Comparison of ENCODE assay signal across 8 mouse cellular contexts in genomic region chr11:60046058-60046735, GRCm38 (mm10). TPM values are rescaled to one million over a fixed set of nuclear protein-coding genes. Genes with fewer than 3 reads are reported as not detected.
DNase-seq lines count a peak whose midpoint lies in the region; ATAC-seq and TF ChIP-seq lines count a peak whose summit lies in the region.

TSS of gene Pemt (minus strand) at chr11:60046489.

- peak within 1 kb of the TSS; percentile 77 for H3K27ac ChIP-seq in heart, embryonic 12.5 days (ENCODE audit: poor library complexity, severe bottlenecking)
- H3K27ac ChIP-seq in kidney, postnatal 0 days, result peak within 1 kb of the TSS; percentile 84
- peak within 1 kb of the TSS; percentile 93 for H3K27ac ChIP-seq in liver, embryonic 11.5 days (ENCODE audit: low read depth, low read length)
- peak within 1 kb of the TSS; percentile 85 for H3K27ac ChIP-seq in stomach, embryonic 14.5 days (ENCODE audit: low read length)

- WGBS in heart, embryonic 12.5 days, result under 1% methylated on average over 44 of the region's 44 CpGs
- WGBS in kidney, postnatal 0 days, result under 1% methylated on average over 44 of the region's 44 CpGs
- WGBS in liver, embryonic 11.5 days, result under 1% methylated on average over 44 of the region's 44 CpGs
- WGBS in stomach, embryonic 14.5 days, result under 1% methylated on average over 44 of the region's 44 CpGs

- peaks cover 4% of the 10 kb centered on the region; the same call in 1 of the 2 replicates for H3K4me1 ChIP-seq in heart, embryonic 12.5 days (replicated peaks)
- H3K4me1 ChIP-seq in kidney, postnatal 0 days (replicated peaks; ENCODE audit: insufficient read depth, low read length), result peaks cover 4% of the 10 kb centered on the region; the same call in 1 of the 2 replicates
- H3K4me1 ChIP-seq in liver, embryonic 11.5 days (replicated peaks; ENCODE audit: control insufficient read depth, insufficient read depth, low read length), result peaks cover 5% of the 10 kb centered on the region
- peaks cover 6% of the 10 kb centered on the region; the same call in 1 of the 2 replicates for H3K4me1 ChIP-seq in stomach, embryonic 14.5 days (ENCODE audit: control insufficient read depth, insufficient read depth, low read length)

- H3K4me3 ChIP-seq in heart, embryonic 12.5 days, result peak within 1 kb of the TSS; percentile 53
- H3K4me3 ChIP-seq in kidney, postnatal 0 days (replicated peaks; ENCODE audit: low read depth, low read length), result peak within 1 kb of the TSS; percentile 53
- peak within 1 kb of the TSS; percentile 56 for H3K4me3 ChIP-seq in liver, embryonic 11.5 days (ENCODE audit: low read depth, low read length)
- peak within 1 kb of the TSS; percentile 47 for H3K4me3 ChIP-seq in stomach, embryonic 14.5 days (ENCODE audit: low read depth, low read length)

- no peaks in the 10 kb centered on the region for H3K9me3 ChIP-seq in heart, embryonic 12.5 days (replicated peaks)
- H3K9me3 ChIP-seq in kidney, postnatal 0 days (replicated peaks; ENCODE audit: low read length), result no peaks in the 10 kb centered on the region
- no peaks in the 10 kb centered on the region for H3K9me3 ChIP-seq in liver, embryonic 11.5 days (ENCODE audit: control insufficient read depth, low read length)
- no peaks in the 10 kb centered on the region for H3K9me3 ChIP-seq in stomach, embryonic 14.5 days (ENCODE audit: control insufficient read depth, low read depth, low read length)

- TF ChIP-seq CTCF in kidney, postnatal 0 days (IDR thresholded peaks at IDR 0.05; ENCODE audit: low read depth), result peak; percentile 67

- H3K27me3 ChIP-seq in heart, embryonic 12.5 days (replicated peaks), result no peaks in the 10 kb centered on the region
- H3K27me3 ChIP-seq in kidney, postnatal 0 days (ENCODE audit: insufficient read depth, low read length), result no peaks in the 10 kb centered on the region
- H3K27me3 ChIP-seq in liver, embryonic 11.5 days (replicated peaks; ENCODE audit: control insufficient read depth, insufficient read depth, low read length), result no peaks in the 10 kb centered on the region
- no peaks in the 10 kb centered on the region for H3K27me3 ChIP-seq in stomach, embryonic 14.5 days (ENCODE audit: control insufficient read depth, insufficient read depth, low read length)

- peak; percentile 94 for DNase-seq in CD4-positive helper T cell, adult 2 months (ENCODE audit: low read depth, low spot score)
- DNase-seq in brain, embryonic 18.5 days (ENCODE audit: low read depth, low spot score), result peak; percentile 94
- DNase-seq in kidney, postnatal 0 days (ENCODE audit: low spot score), result peak; percentile 98
- DNase-seq in liver, embryonic 11.5 days (ENCODE audit: low spot score), result peak; percentile 96
- DNase-seq in naive thymus-derived CD4-positive, alpha-beta T cell, adult 2 months (ENCODE audit: low read depth), result peak; percentile 98

- no peaks in the 10 kb centered on the region for H3K36me3 ChIP-seq in heart, embryonic 12.5 days
- no peaks in the 10 kb centered on the region for H3K36me3 ChIP-seq in kidney, postnatal 0 days (ENCODE audit: insufficient read depth, low read length)
- no peaks in the 10 kb centered on the region for H3K36me3 ChIP-seq in liver, embryonic 11.5 days (ENCODE audit: control insufficient read depth, insufficient read depth, low read length)
- no peaks in the 10 kb centered on the region for H3K36me3 ChIP-seq in stomach, embryonic 14.5 days (ENCODE audit: control insufficient read depth, insufficient read depth, low read length)

- H3K9ac ChIP-seq in heart, embryonic 12.5 days, result peak within 1 kb of the TSS; percentile 31
- peak within 1 kb of the TSS; percentile 46; the same call in 1 of the 2 replicates for H3K9ac ChIP-seq in kidney, postnatal 0 days (ENCODE audit: low read depth, low read length)
- peak within 1 kb of the TSS; percentile 75 for H3K9ac ChIP-seq in liver, embryonic 11.5 days (ENCODE audit: low read depth, low read length)
- H3K9ac ChIP-seq in stomach, embryonic 14.5 days (replicated peaks; ENCODE audit: low read depth, low read length), result peak within 1 kb of the TSS; percentile 38; the same call in 1 of the 2 replicates

- peak; percentile 93 for ATAC-seq in erythroid progenitor cell, adult 5-6 weeks (replicated peaks; ENCODE audit: low FRiP score, poor library complexity, severe bottlenecking)
- ATAC-seq in heart, embryonic 12.5 days (ENCODE audit: insufficient number of reproducible peaks, low FRiP score), result peak; percentile 98
- peak; percentile 98 for ATAC-seq in kidney, postnatal 0 days (replicated peaks; ENCODE audit: low FRiP score, low read depth)
- ATAC-seq in liver, embryonic 11.5 days (replicated peaks; ENCODE audit: low FRiP score), result peak; percentile 98
- ATAC-seq in stomach, embryonic 14.5 days (ENCODE audit: insufficient number of reproducible peaks, insufficient read depth, low FRiP score, low read depth), result peak; percentile 99

- peak within 1 kb of the TSS; percentile 74 for H3K4me2 ChIP-seq in heart, embryonic 12.5 days
- H3K4me2 ChIP-seq in kidney, postnatal 0 days (ENCODE audit: low read length), result peak within 1 kb of the TSS; percentile 61
- peak within 1 kb of the TSS; percentile 77 for H3K4me2 ChIP-seq in liver, embryonic 11.5 days
- H3K4me2 ChIP-seq in stomach, embryonic 14.5 days (replicated peaks; ENCODE audit: low read depth, low read length), result peak within 1 kb of the TSS; percentile 66

RNA-seq across cellular contexts. Expression of gene Pemt, which starts in this region (rescaled TPM):
- total RNA-seq in erythroid progenitor cell, adult 5-6 weeks (2015; ENCODE audit: low replicate concordance), result 4.0 TPM in 1 of 2 replicates, not detected in the other
- total RNA-seq in erythroid progenitor cell, adult 5-6 weeks (2017; ENCODE audit: low replicate concordance), result not detected in 2 replicates
- polyA plus RNA-seq in heart, embryonic 12.5 days (2016; fragmentation: Nextera tagmentation; extraction: Ambion mirVana), result 11.7 and 12.6 TPM in 2 replicates
- 10.2 and 13.4 TPM in 2 replicates for polyA plus RNA-seq in kidney, postnatal 0 days (2015; fragmentation: Nextera tagmentation; extraction: Ambion mirVana)
- 9.4 and 12.6 TPM in 2 replicates for polyA plus RNA-seq in liver, embryonic 11.5 days (2014; fragmentation: Nextera tagmentation; extraction: Ambion mirVana)
- 6.7 and 8.3 TPM in 2 replicates for polyA plus RNA-seq in stomach, embryonic 14.5 days (2014; fragmentation: Nextera tagmentation; extraction: Ambion mirVana)

Comparison
In these comparisons a context has a peak if more than half of its experiments do, and no peak if none do; other contexts are left out.
1. Peak in every context shown above with its lines: DNase-seq, ATAC-seq, H3K4me3 ChIP-seq and H3K27ac ChIP-seq.